Mouse (Mus musculus) activated CD4-positive, CD25-positive, alpha-beta regulatory T cell, adult 4 months (primary cell): ENCODE results near the gene Mast2. TPM values are rescaled to one million over a fixed set of nuclear protein-coding genes. Genes with fewer than 3 reads are reported as not detected.
A peak's percentile ranks its signal among the peaks of the same experiment; 100 is the strongest.

ENCODE experiments used
- ATAC-seq: one replicate; pipeline ENCODE4 v1.8.0; 2017
- polyA plus RNA-seq, 2 experiments: library from polyadenylated mRNA; unstranded; fragments of 100-300 nt; shearing (Covaris generic); gene quantifications; one replicate each; pipeline ENCODE4 v1.2.1; 2017

Gene Mast2
- 1 to 10 TPM; 5.2 to 5.8 TPM for polyA plus RNA-seq

- peak; percentile 71 for ATAC-seq
Measured at GRCm38 (mm10) chr4:116464126-116464981, at the start of gene Mast2. Gene Mast2 (minus strand): TSS chr4:116464183.

GRCm38 (mm10) chr4:116507425-116508218 lies 43.6 kb upstream of the Mast2 start, which contains the start of gene Ipp:
Gene Ipp (plus strand): TSS chr4:116507549.
- peak; percentile 96 for ATAC-seq

GRCm38 (mm10) chr4:116506886-116507424 lies 43.0 kb upstream of the Mast2 start:
- peak; percentile 57 for ATAC-seq

- ATAC-seq = no peak
Measured at GRCm38 (mm10) chr4:116499978-116500377, 36.0 kb upstream of the Mast2 start.

GRCm38 (mm10) chr4:116493646-116494045 lies 29.7 kb upstream of the Mast2 start:
- ATAC-seq = no peak

- ATAC-seq = no peak
Measured at GRCm38 (mm10) chr4:116492460-116492859, 28.5 kb upstream of the Mast2 start.

- ATAC-seq = no peak
Measured at GRCm38 (mm10) chr4:116491886-116492285, 27.9 kb upstream of the Mast2 start.

- ATAC-seq = no peak
Measured at GRCm38 (mm10) chr4:116491119-116491536, 27.1 kb upstream of the Mast2 start.

- no peak for ATAC-seq
Measured at GRCm38 (mm10) chr4:116483476-116483875, 19.5 kb upstream of the Mast2 start.

GRCm38 (mm10) chr4:116481322-116481721 lies 17.3 kb upstream of the Mast2 start:
- no peak for ATAC-seq

- ATAC-seq = peak; percentile 38
Measured at GRCm38 (mm10) chr4:116463231-116464125, 505 bp downstream of the Mast2 start.

- no peak for ATAC-seq
Measured at GRCm38 (mm10) chr4:116461943-116462342, 2.0 kb downstream of the Mast2 start.

GRCm38 (mm10) chr4:116451553-116451952 lies 12.4 kb downstream of the Mast2 start:
- ATAC-seq = no peak

GRCm38 (mm10) chr4:116449951-116450350 lies 14.0 kb downstream of the Mast2 start:
- ATAC-seq = no peak

- peak; percentile 49 for ATAC-seq
Measured at GRCm38 (mm10) chr4:116448673-116449072, 15.3 kb downstream of the Mast2 start.

- ATAC-seq = no peak
Measured at GRCm38 (mm10) chr4:116439383-116439782, 24.6 kb downstream of the Mast2 start.

- ATAC-seq = no peak
Measured at GRCm38 (mm10) chr4:116438561-116438960, 25.4 kb downstream of the Mast2 start.

GRCm38 (mm10) chr4:116435626-116436025 lies 28.4 kb downstream of the Mast2 start:
- no peak for ATAC-seq

GRCm38 (mm10) chr4:116422186-116422585 lies 41.8 kb downstream of the Mast2 start:
- peak; percentile 75 for ATAC-seq

- no peak for ATAC-seq
Measured at GRCm38 (mm10) chr4:116421170-116421569, 42.8 kb downstream of the Mast2 start.

- no peak for ATAC-seq
Measured at GRCm38 (mm10) chr4:116412993-116413392, 51.0 kb downstream of the Mast2 start.

- no peak for ATAC-seq
Measured at GRCm38 (mm10) chr4:116411401-116411800, 52.6 kb downstream of the Mast2 start.
